Mouse (Mus musculus) T-cell, adult 2 months (primary cell): ENCODE data around the gene Pycard.
"Not testable (repeated sequence)": the region's sequence is repeated elsewhere in the genome, so short reads cannot be mapped to it uniquely, and the experiment has no call there.

Experiments used
- DNase-seq: peaks from one replicate; pipeline ENCODE4 v3.0.0; 2022; ENCODE audit warnings: low spot score

The Pycard gene

GRCm38 (mm10) chr7:128003688-128004087, 10.0 kb upstream of the Pycard start, which contains the start of gene Trim72:
Trim72 (plus strand) TSS chr7:128003949.
- no peak for DNase-seq

- DNase-seq: no peak
These were observed 9.4 kb upstream of the Pycard start for GRCm38 (mm10) chr7:128003098-128003497.

DNA sequence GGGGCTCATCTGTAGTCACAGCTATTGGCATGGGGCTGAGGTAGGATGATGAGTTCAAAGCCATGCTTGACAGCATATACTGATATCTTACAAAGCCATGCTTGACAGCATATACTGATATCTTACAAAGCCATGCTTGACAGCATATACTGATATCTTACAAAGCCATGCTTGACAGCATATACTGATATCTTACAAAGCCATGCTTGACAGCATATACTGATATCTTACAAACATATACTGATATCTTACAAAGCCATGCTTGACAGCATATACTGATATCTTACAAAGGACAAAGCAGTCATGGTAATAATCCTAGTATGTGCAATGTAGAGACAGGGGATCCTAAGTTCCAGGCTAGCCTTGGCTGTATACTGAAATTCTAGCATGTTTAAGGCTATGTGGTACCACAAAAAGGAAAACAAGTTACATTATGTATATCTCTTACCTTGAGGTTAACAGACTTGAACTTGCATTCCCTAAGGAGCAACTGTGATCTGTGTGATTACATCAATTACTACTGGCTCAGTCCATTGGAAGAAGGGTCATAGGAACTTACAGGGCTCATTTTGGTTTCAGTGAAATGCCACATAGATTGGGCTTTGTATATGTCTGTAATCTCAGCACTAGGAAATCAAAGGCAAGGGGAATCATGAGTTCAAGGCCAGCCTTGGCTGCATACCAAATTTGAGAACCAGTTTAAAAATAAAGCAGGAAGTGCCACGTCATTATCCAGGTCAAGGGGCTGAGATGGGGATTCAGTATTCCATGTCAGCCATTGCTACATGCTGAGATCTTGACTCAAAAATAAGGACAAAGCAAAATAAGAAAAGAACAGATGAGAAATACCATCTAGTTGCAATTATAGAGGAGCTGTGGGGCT, 6.6 kb upstream of the Pycard start:
- DNase-seq: no peak

- no peak for DNase-seq
These were observed 5.8 kb upstream of the Pycard start for GRCm38 (mm10) chr7:127999436-127999835.

DNA sequence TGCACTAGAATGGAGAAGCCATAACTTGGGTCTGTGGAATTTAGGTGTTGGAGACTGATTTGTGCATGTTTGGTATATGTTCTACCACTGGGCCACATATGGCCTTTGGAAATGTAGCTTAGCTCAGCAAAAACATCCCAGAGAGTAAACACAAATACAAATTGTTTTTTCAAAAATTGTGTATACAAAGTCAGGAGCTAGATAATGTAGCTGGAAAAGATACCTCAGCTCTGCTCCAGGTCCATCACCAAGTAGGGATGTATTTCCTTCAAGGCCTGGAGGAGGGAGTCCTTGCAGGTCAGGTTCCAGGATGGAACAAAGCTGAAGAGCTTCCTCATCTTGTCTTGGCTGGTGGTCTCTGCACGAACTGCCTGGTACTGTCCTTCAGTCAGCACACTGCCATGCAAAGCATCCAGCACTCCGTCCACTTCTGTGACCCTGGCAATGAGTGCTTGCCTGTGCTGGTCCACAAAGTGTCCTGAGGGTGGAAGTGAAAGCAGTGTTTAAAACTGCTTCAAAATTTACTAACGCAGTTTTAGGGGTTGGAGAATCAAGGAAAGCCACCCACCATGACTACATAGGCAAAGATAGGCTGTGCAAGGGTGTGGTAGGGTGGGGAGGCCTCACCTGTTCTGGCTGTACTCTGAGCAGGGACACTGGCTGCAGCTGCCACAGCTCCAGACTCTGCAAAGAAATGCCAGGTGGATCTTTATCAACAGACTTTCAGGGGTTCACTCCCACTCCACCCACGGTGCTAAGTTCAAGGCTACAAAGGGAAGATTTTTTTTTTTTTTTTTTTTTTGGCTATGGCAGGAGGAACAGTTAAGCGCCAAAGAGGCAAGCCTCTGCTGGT, 953 bp downstream of the Pycard start:
- no peak for DNase-seq

GRCm38 (mm10) chr7:127991643-127992487, 1.8 kb downstream of the Pycard start:
- peak; percentile 71 for DNase-seq

DNA sequence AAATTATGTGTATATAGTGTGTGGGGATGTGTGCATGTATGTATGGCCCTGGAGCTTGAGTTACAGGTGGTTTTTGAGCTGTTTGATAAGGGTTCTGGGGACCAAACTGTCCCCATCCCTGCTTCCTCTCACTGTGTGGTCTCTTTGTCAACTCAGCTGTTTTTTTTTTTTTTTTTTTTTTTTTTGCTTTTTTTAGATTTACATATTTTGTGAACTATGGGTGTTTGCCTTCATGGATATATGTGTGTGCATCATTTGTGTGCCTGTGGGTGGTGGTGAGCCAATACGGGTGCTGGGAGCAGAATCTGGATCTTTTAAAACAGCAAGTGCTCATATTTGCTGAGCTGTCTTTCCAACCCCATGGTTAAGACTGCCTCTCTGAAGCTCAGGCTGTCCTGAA, 4.8 kb downstream of the Pycard start:
- DNase-seq: no peak

DNA sequence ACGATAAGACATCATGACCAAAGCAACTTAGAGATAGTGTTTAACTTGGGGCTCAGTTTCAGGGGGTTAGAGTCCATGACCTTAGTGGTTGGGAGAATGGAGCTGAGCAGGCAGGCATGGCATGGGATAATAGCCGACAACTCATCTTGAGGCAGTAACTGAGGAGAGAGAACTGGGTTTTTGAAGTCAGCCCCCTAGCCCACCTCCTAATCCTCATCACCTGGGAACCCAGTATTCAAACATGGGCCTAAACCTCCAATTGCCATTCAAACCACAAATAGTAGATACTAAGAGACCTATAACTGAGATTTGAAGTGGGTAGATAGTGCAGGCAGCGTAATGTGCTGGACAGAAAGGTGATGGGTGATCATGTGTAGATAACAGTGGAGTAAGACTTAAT, 13.1 kb downstream of the Pycard start:
- DNase-seq: no peak

DNA sequence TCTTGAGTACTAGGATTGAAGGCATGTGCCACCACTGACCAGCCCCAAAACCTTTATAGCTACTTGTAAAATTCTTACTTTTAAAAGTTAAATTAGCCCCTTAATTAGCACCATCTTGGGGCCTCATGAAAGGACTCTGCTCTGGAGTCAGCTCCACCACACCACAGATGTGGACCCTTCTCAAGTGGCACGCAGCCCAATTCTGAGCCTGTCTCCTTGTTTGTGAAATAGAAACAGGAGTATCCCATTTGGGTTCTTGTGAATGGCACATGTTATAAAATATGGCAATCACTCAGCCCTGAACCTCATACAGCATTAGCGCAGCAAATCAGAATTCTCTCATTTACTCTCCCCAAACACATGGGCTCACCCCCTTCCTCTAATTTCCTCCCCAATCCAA, 14.8 kb downstream of the Pycard start:
- no peak for DNase-seq

DNA sequence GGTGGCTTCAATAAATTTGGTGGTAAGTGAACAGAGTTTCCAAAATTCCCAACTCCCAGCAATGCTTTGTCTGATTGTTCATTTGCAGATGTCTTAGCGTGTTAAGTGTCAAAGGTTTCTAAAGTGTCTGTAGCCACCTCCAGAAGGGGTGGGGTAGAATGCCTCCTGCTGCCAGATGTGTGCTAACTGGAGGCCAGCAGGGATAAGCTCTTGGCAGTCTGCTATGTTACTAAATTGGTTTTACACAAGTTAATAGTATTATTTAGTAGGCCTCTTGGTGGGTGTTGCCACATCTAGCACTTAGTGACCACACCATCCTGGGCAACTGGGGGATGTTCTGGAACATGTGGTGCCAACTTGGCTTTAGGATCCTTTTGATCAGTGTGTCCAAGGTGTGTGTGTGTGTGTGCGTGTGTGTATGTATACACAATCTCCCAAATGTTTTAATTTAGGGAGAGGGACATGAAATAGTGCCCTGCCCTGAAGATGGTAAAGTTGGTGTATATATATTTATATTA, 19.2 kb downstream of the Pycard start:
- no peak for DNase-seq

- peak; percentile 57 for DNase-seq
These were observed 25.5 kb downstream of the Pycard start for GRCm38 (mm10) chr7:127967922-127968828.

DNA sequence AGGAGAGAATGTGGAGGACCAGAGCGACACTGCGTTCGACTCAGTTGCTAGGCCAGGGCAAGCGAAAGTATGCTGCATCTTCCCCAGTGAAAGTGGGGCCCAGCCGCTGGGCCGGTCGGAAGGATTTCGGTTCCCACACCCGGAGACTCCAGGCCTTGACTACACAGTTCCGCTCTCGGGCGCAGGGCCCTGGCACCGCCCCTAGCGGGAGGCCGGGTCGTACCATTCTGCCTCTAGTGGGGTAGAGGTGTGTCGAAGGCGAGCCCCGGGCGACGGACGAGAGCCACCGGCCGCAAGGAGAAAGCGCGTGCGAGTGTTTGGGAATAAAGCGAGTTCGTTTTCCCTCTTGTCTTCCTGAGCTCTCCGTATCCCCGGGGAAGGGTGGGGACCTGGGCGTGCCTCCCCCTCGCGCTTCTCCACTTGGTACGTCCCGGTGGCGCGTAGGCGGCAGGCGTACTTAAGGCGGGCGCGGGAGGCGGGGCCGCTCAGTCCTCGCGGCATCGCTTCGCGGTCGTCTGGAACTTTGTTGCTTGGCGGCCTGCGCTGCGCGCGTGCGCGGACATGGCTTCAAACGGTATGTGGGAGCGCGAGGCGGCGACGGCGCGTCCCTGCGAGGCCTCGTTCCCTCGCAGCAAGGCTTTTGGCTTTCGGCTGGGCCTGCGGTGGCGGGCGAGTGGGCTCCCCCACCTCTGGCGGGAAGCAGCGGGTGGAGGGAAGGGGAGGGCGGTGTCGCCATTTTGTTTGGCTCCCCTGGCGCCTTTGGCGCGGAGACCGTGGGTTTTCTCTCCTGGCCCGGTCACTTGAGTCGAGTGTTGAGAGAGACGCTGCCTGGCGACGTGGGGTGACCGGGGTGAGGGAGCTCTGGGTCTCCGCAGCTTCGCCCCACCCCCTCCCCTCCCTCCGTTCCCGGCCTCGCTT, 26.4 kb downstream of the Pycard start, which contains the start of gene Fus:
Gene Fus, plus strand, starts transcription at position 454 of the 918 bp plus-strand sequence.
- DNase-seq: peak; percentile 94

DNA sequence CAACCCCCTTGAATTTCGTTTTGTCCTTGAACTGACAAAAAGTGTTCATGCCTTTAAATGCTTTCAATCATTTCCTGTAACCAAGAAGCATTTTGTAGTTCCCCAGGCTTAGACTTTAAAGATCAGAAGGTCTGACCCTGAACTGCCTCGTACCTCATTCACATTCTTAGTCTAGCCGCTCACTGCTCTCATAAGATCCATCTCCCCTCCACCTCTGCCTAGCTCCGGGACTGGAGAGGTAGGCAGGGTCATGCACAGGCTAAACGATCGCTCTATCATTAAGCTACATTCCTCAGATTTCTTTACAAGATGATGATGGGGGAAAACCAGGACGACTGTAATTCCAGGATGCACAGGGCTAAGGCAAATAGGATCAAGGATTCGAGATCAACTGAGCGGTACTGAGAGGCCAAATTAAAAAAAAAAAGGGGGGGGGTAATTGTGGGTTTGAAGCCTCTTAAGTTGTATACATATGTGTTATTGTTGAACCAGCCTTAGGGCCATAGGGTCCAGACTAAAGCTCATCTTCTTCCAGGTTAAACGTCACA, 27.2 kb downstream of the Pycard start:
- DNase-seq: no peak

DNA sequence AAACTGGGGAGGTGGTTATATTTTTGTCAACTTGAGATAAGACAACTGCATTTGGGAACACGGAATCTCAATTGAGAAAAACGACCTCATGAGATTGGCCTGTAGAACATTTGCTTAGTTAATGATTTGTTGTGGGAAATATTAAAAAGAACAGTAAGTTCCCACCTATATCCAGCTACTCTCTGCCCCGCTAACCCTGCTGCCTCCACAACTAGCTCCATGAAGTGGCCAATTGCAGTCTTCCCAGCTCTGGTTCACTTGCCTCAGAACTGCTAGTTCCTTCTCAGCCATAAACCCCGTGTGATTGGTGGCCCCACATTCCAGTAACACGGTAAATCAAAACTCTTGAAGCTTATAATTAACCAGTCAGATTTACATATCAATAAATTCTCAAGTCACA, 34.3 kb downstream of the Pycard start:
- DNase-seq: no peak

GRCm38 (mm10) chr7:127952864-127953581, 40.6 kb downstream of the Pycard start:
- peak; percentile 31 for DNase-seq

- DNase-seq: no peak
These were observed 47.1 kb downstream of the Pycard start, which contains the start of gene Prss36 for GRCm38 (mm10) chr7:127946470-127947023. Prss36 (minus strand) TSS chr7:127946725.

DNA sequence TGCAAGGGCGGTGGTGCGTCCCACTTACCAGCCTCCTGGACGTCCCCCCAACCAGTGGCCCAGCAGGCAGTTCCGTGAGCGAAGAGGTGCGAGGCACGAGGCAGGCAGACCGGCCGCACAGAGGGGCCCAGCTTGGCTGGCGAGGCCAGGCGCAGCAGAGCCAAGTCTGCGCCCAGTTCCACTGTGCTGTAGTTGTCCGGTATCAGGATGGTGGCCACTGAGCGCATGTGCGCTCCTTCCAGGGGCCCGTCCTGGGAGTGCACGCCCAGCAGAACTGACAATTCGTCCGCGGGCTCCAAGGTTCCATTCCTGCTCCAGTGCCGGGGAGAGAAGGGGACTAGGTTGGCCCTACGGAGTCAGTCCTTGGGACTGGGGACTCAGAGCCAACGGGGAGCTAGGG, 49.1 kb downstream of the Pycard start:
- no peak for DNase-seq

GRCm38 (mm10) chr7:127942097-127942496, 51.6 kb downstream of the Pycard start:
- not testable (repeated sequence) for DNase-seq
